Mouse (Mus musculus): Measurements from ENCODE around the gene Mastl.

The Mastl gene

GRCm38 (mm10) chr2:23155777-23156607, at the start of gene Mastl, which contains the start of gene Yme1l1:
Gene Mastl, minus strand, starts transcription at chr2:23156024.
Gene Yme1l1, plus strand, starts transcription at chr2:23156369.
- peak; percentile 93 for DNase-seq (ENCODE audit: low read depth, low spot score)

GRCm38 (mm10) chr2:23202900-23203670, 47.3 kb upstream of the Mastl start:
- DNase-seq (ENCODE audit: low read depth, low spot score), result no peak

DNA sequence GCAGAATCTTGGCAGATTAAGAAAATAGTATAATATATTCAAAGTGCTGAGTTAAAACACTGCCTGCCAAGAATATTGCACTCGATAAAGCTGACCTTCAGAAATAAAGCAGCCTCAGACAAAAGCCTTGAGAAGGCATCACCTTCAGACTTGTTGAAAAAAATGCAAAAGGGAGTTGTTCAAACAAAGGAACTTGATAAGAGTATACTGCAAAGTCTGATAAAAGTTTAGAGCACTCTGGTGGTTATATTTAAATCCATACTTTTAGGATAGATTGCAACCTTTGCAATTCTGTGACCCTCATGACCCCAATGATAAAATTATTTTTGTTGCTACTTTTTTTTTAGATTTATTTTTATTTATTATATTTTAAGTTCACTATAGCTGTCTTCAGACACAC, 45.2 kb upstream of the Mastl start:
- no peak for DNase-seq (ENCODE audit: low read depth, low spot score)

DNA sequence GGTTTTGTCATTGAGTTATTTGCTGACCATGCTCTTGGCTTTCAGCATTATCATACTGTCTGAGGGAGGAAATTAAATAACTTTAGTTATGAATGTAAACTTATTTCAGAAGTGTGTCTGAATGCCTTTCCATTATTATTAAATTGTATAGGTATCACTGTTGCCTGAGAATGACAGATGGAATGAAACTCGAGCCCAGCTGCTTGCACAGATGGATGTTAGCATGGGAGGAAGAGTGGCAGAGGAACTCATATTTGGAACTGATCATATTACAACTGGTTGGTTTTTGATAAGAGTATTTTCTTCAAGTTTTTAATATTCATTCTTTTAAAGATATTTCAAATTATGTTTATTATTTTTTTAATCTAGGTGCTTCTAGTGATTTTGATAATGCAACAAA, 38.5 kb upstream of the Mastl start:
- no peak for DNase-seq (ENCODE audit: low read depth, low spot score)

- no peak for DNase-seq (ENCODE audit: low read depth, low spot score)
These were observed 16.5 kb upstream of the Mastl start for GRCm38 (mm10) chr2:23172305-23172704.

DNA sequence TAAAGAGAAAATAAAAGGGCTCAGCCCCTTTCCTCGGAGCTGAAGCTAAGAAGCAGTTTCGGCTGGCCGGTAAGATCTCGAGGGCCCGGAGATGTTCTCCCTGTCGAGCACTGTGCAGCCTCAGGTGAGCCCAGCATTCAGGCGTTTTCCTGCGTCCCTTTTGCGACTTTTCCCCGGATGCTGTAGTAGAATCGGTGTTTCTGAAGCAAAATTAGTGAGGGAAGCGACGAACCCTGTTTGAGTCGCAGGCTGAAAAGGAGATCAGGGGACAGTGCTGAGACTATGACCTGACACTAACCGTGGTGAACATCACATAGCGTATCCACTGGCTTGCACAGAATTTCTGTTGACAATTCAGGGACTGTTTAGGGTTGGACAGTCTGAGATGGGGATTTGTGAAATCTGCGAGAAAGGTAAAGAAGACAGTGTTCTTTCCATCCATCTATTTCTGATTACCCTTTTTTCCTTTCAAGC, 821 bp upstream of the Mastl start:
- no peak for DNase-seq (ENCODE audit: low read depth, low spot score)

- DNase-seq (ENCODE audit: low read depth, low spot score), result no peak
These were observed 614 bp downstream of the Mastl start for GRCm38 (mm10) chr2:23155199-23155621.

- no peak for DNase-seq (ENCODE audit: low read depth, low spot score)
These were observed 36.3 kb downstream of the Mastl start for GRCm38 (mm10) chr2:23119573-23119972.

DNA sequence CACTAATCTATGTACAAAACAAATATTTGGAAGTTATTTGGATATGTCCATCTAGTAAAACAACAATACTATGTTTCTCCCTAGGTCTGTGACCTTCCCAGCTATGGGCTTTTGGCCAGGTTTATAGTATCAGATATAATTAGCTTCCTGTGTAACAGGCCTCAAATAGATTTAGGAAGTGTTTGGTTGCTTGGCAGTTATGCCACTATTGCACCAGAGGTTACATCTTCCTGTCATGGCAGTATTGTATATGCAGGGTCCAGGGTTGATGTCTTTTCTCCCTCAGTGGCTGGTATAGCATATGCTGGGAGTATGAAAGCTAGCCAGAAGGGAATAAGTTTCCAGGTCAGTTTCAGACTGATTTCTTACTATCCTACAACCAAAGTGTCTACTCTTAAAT, 53.6 kb downstream of the Mastl start:
- no peak for DNase-seq (ENCODE audit: low read depth, low spot score)

DNA sequence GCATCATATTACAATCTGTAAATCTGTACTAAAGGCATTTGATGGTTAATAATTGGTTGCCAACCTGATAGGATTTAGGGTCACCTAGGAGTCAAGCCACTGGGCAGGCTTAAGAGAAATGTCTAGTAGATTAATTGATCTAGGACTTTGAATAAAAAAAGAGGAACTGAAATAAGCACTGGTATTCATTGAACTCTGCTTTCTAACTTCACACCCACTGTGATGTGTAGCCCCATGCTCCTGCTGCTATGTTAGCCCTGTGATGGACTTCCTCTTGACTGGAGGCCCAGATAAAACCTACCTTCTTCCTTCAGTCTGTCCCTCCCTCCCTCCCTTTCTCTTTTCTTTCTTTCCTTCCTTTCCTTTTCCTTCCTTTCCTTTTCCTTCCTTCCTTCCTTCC, 58.8 kb downstream of the Mastl start:
- no peak for DNase-seq (ENCODE audit: low read depth, low spot score)

GRCm38 (mm10) chr2:23092216-23092615, 63.6 kb downstream of the Mastl start:
- DNase-seq (ENCODE audit: low read depth, low spot score), result peak; percentile 30

GRCm38 (mm10) chr2:23084540-23084939, 71.3 kb downstream of the Mastl start:
- no peak for DNase-seq (ENCODE audit: low read depth, low spot score)

DNA sequence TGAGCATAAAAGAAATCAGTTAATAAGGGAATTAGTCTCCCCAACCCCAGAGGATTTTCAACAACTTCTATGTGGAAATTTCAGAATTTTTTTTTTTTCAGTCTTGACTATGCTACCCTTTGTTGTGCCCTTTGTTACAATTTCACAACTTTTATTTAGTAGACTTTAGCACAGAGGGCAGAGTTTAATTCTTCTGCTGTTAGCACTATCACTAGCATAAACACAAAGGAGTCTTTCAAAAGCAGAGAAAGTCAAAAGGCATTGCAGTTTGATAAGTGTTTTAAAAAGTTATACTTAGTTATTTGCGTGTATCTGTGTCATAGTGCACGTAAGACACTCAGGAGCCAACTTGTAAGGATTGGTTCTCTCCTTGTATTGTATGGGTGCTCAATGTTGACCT, 77.2 kb downstream of the Mastl start:
- DNase-seq (ENCODE audit: low read depth, low spot score), result no peak

DNA sequence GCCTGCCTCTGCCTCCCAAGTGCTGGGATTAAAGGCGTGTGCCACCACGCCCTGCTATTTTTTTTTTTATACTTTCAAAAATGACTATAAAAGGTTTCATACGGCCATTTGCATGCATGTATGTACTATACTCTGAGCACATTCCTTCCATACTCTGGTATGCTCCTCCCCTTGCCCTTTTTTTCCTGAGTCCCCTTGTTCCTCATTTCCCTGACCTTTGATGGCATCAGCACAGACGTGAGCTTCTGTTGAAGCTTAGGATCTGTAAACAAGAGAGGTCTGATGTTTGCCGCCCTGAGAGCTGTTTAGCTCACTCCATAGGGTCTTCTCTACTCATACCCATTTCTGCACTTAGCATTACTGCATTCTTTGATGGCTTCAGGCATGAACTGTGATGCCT, 78.1 kb downstream of the Mastl start:
- DNase-seq (ENCODE audit: low read depth, low spot score), result no peak

DNA sequence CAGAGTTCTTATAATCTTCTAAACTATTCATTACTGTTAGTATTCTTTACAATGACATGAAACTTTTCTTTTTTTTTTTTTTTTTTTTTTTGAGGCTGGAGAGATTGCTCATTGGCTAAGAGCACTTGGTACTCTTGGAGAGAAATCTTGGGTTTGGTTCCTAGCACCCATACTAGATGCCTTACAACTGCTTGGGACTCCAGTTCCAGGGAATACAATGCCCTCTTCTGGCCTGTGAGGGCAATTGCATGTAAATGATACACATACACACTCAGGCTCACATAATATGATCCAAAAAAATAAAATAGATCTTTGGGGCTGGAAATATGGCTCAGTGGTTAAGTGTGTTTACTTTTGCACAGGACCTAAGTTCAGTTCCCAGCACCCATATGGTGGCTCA, 79.0 kb downstream of the Mastl start:
- no peak for DNase-seq (ENCODE audit: low read depth, low spot score)

DNA sequence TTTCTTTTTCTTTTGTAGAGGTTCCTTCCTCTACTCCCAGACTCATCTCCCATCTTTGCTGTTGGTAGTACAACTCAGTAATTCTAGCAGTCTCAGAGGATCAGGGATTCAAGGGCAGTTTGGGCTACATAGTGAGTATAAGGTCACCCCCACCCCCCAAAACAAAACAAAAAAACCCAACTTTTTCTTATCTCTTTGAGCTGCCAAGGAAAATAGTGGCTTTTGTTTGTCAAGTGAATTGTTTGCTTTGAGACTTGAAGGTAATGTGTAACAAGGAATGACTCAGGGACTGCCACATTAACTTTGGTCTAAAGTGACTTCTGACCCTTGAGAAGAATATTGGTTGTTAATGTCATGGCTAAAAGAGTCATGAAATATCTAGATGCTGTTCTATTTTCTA, 80.0 kb downstream of the Mastl start:
- DNase-seq (ENCODE audit: low read depth, low spot score), result no peak

DNA sequence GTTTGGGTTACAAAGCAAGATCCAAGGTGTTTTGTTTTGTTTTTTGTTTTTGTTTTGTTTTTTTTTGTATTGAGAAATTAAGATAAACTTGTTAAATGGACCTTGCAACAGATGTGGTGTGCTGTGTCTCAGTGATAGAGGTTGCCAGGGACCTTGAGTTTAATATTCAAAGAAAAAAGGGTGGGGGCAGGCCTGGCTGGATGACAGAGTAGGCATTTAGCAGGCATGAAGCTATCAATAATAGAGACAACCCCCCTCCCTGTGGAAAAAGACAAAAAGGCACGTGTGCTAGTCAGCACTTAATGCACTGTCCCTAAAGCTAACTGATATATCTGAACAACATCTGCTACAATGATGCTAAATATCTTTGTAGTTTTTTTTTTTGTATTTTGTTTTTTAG, 84.4 kb downstream of the Mastl start:
- DNase-seq (ENCODE audit: low read depth, low spot score), result no peak

DNA sequence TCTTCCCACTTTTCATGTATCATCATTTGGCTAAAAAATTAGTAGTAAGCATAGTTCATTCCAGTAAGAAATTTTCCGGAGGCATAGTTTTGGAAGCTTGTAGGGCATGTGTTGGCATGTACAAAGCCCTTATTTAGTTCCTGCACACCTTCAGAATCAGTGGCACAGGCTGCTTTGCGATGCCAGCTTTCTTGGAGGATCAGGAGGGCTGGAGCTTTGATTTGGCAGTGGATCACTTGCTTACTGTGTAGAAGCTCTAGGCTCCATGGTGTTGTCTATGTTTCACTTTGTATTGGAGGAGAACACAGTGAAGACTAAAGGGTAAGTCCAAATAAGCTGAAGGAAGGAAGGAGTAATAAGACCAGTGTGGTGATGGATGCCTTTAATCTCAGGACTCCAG, 85.3 kb downstream of the Mastl start:
- DNase-seq (ENCODE audit: low read depth, low spot score), result no peak

GRCm38 (mm10) chr2:23068894-23069744, 86.7 kb downstream of the Mastl start:
- peak; percentile 83 for DNase-seq (ENCODE audit: low read depth, low spot score)

- DNase-seq (ENCODE audit: low read depth, low spot score), result no peak
These were observed 87.5 kb downstream of the Mastl start for GRCm38 (mm10) chr2:23068370-23068737.

GRCm38 (mm10) chr2:23067552-23068369, 88.1 kb downstream of the Mastl start, which contains the start of gene Acbd5:
Gene Acbd5, plus strand, starts transcription at chr2:23068167.
- peak; percentile 89 for DNase-seq (ENCODE audit: low read depth, low spot score)
